Mouse (Mus musculus): ENCODE data around the gene Inafm2. TPM values are rescaled to one million over a fixed set of nuclear protein-coding genes. Genes with fewer than 3 reads are reported as not detected.

The Inafm2 gene
- 35.5 TPM for polyA plus RNA-seq (2014; fragmentation: Illumina TruSeq; extraction: RNeasy Lipid Tissue Mini Kit (QIAGEN cat#74804); ENCODE audit: low read depth, low replicate concordance)

DNA sequence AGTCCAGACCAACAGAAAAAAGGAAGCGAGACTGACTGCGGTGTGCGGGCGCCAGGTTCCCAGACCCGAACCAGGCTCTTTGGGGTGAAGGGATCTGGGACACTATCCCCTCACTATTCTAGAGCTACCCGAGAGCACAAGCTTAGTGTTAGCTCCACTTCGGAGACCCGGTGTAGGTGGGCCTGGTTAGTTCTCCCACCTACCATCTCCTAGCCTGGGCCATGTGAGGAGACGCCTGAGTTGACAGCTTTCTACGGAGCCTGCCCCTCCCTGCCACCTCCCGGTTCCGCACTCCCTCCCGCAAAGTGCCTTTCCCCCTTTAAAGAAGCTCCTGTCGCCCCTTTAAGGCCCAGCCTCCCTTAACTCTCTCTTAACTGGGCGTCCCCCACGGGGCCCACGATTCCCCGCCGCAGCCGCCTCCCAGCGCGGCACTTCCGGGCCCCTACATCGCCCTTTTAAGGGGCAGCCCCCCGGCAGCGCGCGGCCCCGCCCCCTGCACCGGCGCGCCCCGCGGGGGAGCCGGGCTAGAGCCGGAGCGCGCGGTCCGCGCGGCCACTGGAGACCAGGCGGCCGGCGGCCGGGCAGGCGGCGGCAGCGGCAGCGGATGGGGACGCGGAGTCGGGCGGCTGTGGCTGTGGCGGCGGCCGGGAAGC, at the start of gene Inafm2:
Gene Inafm2 (plus strand): TSS at position 527 of the 653 bp plus-strand sequence.

DNA sequence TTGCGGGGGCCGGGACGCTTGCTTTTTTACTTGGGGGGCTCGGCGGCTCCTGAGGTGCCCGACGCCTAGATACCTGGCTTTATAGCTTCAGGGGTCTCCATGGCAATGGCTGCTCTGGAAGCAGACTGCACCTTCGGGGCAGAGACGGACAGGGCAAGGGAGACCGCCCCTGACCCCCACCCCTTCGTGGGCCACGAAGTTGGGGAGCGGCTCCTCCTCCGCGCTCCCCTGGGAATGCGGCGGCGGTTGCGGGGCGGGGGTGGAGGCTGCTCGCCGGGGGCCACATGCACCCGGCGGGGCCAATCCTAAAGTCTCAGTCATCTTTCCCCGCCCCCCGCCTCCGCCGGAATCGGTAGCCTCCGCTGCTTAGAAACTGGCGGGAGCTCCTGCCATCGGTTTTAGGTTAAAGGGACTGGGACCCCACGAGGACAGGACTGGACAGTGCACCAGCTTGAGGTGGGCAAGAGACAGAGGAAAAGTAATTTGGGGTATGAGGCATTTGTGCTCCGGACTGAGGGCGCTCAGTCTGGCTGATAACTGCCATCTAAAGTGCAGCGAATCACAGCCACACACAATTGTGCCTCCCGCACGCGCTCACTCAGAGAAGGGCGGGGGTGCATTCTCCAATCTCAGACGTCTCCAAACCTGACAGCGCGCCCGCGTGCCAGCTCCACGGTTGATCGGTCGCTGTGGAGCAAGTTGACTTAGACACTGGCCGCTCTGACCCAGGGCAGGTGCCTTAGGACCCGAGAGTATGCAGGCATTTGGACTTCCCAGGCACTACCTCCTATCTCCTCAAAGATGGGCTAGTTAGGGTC, 41.4 kb upstream of the Inafm2 start, which contains the start of gene Ankrd63:
Gene Ankrd63 (minus strand): TSS at position 51 of the 818 bp plus-strand sequence.

DNA sequence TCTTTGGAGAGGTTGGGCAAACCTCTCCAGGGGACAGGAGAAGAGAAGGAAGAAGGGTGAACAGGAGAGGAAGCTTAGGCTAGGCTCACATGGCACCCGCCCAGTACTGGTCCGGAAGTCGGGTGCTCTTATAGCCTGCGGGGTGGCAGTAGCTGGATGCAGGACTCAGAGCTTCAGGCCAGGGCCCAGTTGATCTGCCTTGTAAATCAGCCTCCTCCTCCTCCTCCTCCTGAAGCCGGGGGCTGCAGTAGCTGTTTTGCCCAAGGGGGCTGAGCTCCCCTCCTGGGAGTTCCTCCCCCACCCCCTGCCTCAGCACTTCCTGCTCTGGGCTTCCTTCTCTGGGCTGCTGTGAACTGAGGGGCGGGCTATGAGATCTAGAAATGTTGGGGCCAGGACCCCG, 17.2 kb upstream of the Inafm2 start, which contains the start of gene Plcb2:
Gene Plcb2 (minus strand): TSS at position 102 of the 400 bp plus-strand sequence.

DNA sequence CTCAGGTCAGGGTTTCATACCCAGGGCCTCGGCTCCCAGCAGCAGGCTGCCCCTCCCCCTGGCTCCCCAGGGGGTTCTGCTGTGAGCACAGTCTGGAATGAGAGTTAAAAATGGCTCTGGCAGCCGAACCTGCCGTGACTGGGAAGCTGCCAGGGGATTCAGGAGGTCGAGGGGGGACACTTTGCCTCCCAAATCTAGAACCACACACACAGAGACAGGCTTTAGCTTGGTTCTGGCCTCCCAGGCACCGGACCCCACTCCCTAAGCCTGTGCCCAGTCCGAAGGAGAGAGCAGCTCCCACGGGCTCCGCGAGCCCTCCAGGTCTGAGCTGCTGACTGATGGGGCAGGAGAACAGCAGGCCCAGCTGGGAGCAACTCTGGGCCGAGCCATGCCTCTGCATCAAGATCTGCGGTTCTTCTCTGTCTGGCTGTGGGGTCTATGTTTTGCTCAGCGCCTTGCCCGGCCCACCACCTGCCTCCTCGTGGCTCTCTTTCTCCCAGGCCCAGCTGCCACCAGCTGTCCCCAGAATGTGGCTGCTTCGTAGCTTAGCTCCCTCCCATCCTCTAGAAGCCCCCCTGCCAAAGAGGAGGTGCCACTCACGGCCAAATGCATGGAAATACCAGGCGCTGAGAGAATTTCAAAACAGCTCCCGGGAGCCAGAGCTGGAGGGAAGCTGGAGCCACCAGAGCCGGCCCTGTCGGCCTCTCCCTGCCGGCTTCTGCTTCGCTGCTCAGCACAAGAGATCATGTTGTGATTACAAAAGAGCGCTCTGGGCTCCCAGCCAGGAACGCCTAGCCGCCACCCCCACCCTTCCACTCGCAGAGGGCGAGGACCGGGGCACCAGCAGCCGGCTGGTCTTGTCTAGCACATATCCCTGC, 16.6 kb downstream of the Inafm2 start, which contains the start of gene Ccdc9b:
Gene Ccdc9b (minus strand): TSS at position 756 of the 878 bp plus-strand sequence.

DNA sequence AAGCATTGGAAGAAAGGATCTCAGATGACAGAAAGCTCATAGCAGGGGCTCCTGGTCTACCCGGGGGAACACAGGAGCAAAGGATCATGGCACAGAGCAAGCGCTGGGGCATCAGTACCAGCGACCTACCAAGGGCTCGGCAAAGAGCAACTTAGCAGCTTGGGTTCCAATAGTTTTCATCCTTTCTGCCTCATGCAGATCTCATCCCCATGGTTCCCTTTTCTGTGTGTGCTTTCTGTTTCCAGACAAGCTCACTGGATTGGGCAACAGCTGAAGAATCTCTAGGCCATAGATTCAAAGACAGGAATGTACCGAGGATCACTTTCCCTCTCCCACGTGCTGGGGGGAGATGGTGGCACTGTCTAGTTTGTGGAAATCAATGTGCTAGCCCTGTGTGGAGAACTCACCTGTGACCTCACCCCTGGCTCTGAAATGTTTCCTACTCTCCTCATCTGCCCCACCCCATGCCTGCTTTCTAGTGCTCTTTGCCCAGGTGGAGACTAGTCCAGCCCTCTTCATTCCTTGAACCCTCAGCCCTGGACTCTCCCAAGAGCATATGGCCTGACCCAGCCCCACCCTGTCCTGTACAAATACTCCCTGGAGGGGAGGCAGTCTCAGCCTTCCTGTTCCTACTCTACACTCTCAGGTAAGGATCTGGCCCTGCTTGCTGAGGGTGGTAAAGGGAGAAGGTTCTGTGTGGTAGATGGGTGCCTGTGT, 26.8 kb downstream of the Inafm2 start, which contains the start of gene Phgr1:
Gene Phgr1 (plus strand): TSS at position 612 of the 717 bp plus-strand sequence.

DNA sequence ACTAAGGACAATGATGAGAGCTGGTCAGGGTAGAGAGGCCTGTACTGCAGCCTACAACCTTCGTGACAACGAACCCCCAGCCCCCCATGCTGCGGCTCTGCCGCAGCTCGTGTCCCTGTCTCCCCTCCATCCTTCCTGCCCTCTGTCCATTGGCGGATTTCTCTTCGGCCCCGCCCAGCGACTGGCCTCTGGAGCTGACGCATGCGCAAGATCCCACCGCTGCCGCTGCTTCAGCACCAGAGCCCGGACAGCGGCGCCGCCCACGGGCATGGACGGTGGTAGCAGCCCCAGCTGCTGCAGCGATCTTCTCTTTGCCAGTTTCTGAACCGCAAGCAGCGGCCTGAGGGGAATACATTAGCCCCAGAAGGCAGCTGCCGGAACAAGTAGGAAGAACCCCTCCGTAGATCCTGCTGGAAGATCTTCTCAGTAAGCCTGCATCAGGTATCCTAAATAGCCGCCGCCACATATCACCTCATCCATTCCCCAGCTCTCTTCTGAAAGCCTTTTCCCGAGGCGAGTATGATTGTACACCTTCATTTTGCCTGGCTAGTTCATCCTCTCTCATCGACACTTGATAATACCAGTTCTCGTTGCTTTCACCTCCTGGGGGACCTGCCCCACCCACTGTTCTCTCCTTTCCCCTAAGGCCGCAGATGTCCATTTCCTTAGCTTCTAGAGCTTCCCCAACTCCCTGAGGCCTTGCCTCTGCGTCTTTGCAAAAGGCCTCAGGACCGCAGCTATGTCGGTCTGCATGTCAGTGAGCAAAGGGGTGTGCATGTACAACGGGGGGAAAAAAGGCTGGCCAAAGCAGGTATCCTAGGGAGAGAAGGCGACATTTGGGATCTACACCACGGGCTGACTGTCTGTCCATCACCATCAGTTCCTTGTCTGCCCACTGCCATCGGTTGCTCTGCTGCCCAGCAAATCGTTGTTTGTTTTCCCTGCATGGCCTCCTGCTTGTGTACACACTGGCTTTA, 34.2 kb downstream of the Inafm2 start, which contains the start of gene Disp2:
Gene Disp2 (plus strand): TSS at position 216 of the 977 bp plus-strand sequence.

Other genes with a start within 250 kb of the Inafm2 start
- gene Bmf, start 196.1 kb upstream of the Inafm2 start, polyA plus RNA-seq (2014; fragmentation: Illumina TruSeq; extraction: RNeasy Lipid Tissue Mini Kit (QIAGEN cat#74804); ENCODE audit: low read depth, low replicate concordance) = 3.0 TPM
- 3.8 TPM for gene Bub1b, start 147.5 kb upstream of the Inafm2 start, polyA plus RNA-seq (2014; fragmentation: Illumina TruSeq; extraction: RNeasy Lipid Tissue Mini Kit (QIAGEN cat#74804); ENCODE audit: low read depth, low replicate concordance)
- gene Pak6, start 82.5 kb upstream of the Inafm2 start, polyA plus RNA-seq (2014; fragmentation: Illumina TruSeq; extraction: RNeasy Lipid Tissue Mini Kit (QIAGEN cat#74804); ENCODE audit: low read depth, low replicate concordance) = 2.3 TPM
- gene Ankrd63, start 41.8 kb upstream of the Inafm2 start, polyA plus RNA-seq (2014; fragmentation: Illumina TruSeq; extraction: RNeasy Lipid Tissue Mini Kit (QIAGEN cat#74804); ENCODE audit: low read depth, low replicate concordance) = 0.12 TPM
- gene Plcb2, start 17.3 kb upstream of the Inafm2 start, polyA plus RNA-seq (2014; fragmentation: Illumina TruSeq; extraction: RNeasy Lipid Tissue Mini Kit (QIAGEN cat#74804); ENCODE audit: low read depth, low replicate concordance) = 0.64 TPM
- gene Ccdc9b, start 16.9 kb downstream of the Inafm2 start, polyA plus RNA-seq (2014; fragmentation: Illumina TruSeq; extraction: RNeasy Lipid Tissue Mini Kit (QIAGEN cat#74804); ENCODE audit: low read depth, low replicate concordance) = 2.0 TPM
- not detected for gene Phgr1, start 27.0 kb downstream of the Inafm2 start, polyA plus RNA-seq (2014; fragmentation: Illumina TruSeq; extraction: RNeasy Lipid Tissue Mini Kit (QIAGEN cat#74804); ENCODE audit: low read depth, low replicate concordance)
- gene Disp2, start 34.0 kb downstream of the Inafm2 start, polyA plus RNA-seq (2014; fragmentation: Illumina TruSeq; extraction: RNeasy Lipid Tissue Mini Kit (QIAGEN cat#74804); ENCODE audit: low read depth, low replicate concordance) = 11.0 TPM
- 2.3 TPM for gene Knstrn, start 68.2 kb downstream of the Inafm2 start, polyA plus RNA-seq (2014; fragmentation: Illumina TruSeq; extraction: RNeasy Lipid Tissue Mini Kit (QIAGEN cat#74804); ENCODE audit: low read depth, low replicate concordance)
- 81.6 TPM for gene Ivd, start 116.2 kb downstream of the Inafm2 start, polyA plus RNA-seq (2014; fragmentation: Illumina TruSeq; extraction: RNeasy Lipid Tissue Mini Kit (QIAGEN cat#74804); ENCODE audit: low read depth, low replicate concordance)
- 7.1 TPM for gene Bahd1, start 154.6 kb downstream of the Inafm2 start, polyA plus RNA-seq (2014; fragmentation: Illumina TruSeq; extraction: RNeasy Lipid Tissue Mini Kit (QIAGEN cat#74804); ENCODE audit: low read depth, low replicate concordance)
- gene Chst14, start 180.7 kb downstream of the Inafm2 start, polyA plus RNA-seq (2014; fragmentation: Illumina TruSeq; extraction: RNeasy Lipid Tissue Mini Kit (QIAGEN cat#74804); ENCODE audit: low read depth, low replicate concordance) = 3.5 TPM

Data from adrenal gland, adult 10 weeks (tissue).